ENCODE assay signal across 8 mouse cellular contexts in the genomic region with DNA sequence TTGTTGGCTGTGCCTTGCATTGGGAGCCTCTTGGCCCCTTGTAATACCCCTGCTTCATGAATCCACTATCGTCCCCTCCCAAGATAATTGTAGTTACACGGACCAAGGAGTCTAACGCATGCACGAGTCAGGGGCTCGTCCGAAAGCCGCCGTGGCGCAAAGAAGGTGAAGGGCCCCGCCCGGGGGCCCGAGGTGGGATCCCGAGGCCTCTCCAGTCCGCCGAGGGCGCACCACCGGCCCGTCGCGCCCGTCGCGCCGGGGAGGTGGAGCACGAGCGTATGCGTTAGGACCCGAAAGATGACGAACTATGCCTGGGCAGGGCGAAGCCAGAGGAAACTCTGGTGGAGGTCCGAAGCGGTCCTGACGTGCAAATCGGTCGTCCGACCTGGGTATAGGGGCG.
DNase-seq lines count a peak whose midpoint lies in the region; ATAC-seq and TF ChIP-seq lines count a peak whose summit lies in the region.

No protein-coding gene starts in this region.

- H3K36me3 ChIP-seq in forebrain, embryonic 11.5 days (ENCODE audit: control insufficient read depth, insufficient read depth, low read length) = no peaks in the 10 kb centered on the region
- no peaks in the 10 kb centered on the region for H3K36me3 ChIP-seq in forebrain, embryonic 16.5 days (ENCODE audit: control insufficient read depth, insufficient read depth)
- no peaks in the 10 kb centered on the region for H3K36me3 ChIP-seq in lung, postnatal 0 days (ENCODE audit: insufficient read depth, low read length)
- H3K36me3 ChIP-seq in limb, embryonic 15.5 days = no peaks in the 10 kb centered on the region
- no peaks in the 10 kb centered on the region for H3K36me3 ChIP-seq in stomach, embryonic 15.5 days

- TF ChIP-seq CTCF in lung, postnatal 0 days (IDR thresholded peaks at IDR 0.05) = no peak
- TF ChIP-seq CTCF in lung, adult 2 months (IDR thresholded peaks at IDR 0.05; ENCODE audit: insufficient read depth, low read length) = no peak

- H3K4me3 ChIP-seq in forebrain, embryonic 11.5 days (ENCODE audit: low read depth, low read length) = no peak overlapping the region
- H3K4me3 ChIP-seq in forebrain, embryonic 16.5 days (replicated peaks; ENCODE audit: low read length) = no peak overlapping the region
- H3K4me3 ChIP-seq in lung, postnatal 0 days (ENCODE audit: low read depth, low read length) = no peak overlapping the region
- H3K4me3 ChIP-seq in lung, adult 2 months (replicated peaks; ENCODE audit: extremely low read depth, low read depth, low read length) = no peak overlapping the region
- H3K4me3 ChIP-seq in limb, embryonic 15.5 days = no peak overlapping the region
- no peak overlapping the region for H3K4me3 ChIP-seq in stomach, embryonic 15.5 days (replicated peaks)

- peaks cover 12% of the 10 kb centered on the region; the same call in 1 of the 2 replicates for H3K4me1 ChIP-seq in forebrain, embryonic 11.5 days (replicated peaks; ENCODE audit: control insufficient read depth, insufficient read depth, low read length)
- peaks cover 15% of the 10 kb centered on the region for H3K4me1 ChIP-seq in forebrain, embryonic 16.5 days (replicated peaks; ENCODE audit: control insufficient read depth, insufficient read depth, low read length)
- no peaks in the 10 kb centered on the region for H3K4me1 ChIP-seq in lung, postnatal 0 days (ENCODE audit: insufficient read depth, low read depth, low read length)
- H3K4me1 ChIP-seq in lung, adult 2 months (ENCODE audit: control insufficient read depth, insufficient read depth, low read length) = no peaks in the 10 kb centered on the region
- H3K4me1 ChIP-seq in limb, embryonic 15.5 days = peaks cover 20% of the 10 kb centered on the region
- H3K4me1 ChIP-seq in stomach, embryonic 15.5 days = 0 out of 2 replicates have a peak, but pooled peaks cover 3% of the 10 kb centered on the region

- DNase-seq in forebrain, embryonic 11.5 days (ENCODE audit: low spot score) = peak; percentile 25
- no peak for DNase-seq in lung, postnatal 0 days (ENCODE audit: low spot score)
- DNase-seq in lung, adult 2 months = no peak
- DNase-seq in right cerebral cortex, postnatal 10 days (ENCODE audit: low spot score in 2 of 2) = no peak
- DNase-seq in right cerebral cortex, postnatal 14 days = no peak

- no peak overlapping the region for H3K4me2 ChIP-seq in forebrain, embryonic 11.5 days (ENCODE audit: low read depth, low read length, severe bottlenecking)
- no peak overlapping the region for H3K4me2 ChIP-seq in forebrain, embryonic 16.5 days (ENCODE audit: low read length)
- no peak overlapping the region for H3K4me2 ChIP-seq in lung, postnatal 0 days (replicated peaks; ENCODE audit: low read depth, low read length)
- H3K4me2 ChIP-seq in limb, embryonic 15.5 days = no peak overlapping the region
- no peak overlapping the region for H3K4me2 ChIP-seq in stomach, embryonic 15.5 days

- no peaks in the 10 kb centered on the region for H3K27me3 ChIP-seq in forebrain, embryonic 11.5 days (ENCODE audit: control insufficient read depth, insufficient read depth, low read length)
- no peaks in the 10 kb centered on the region for H3K27me3 ChIP-seq in forebrain, embryonic 16.5 days (replicated peaks; ENCODE audit: control insufficient read depth, insufficient read depth, low read length)
- no peaks in the 10 kb centered on the region for H3K27me3 ChIP-seq in lung, postnatal 0 days (replicated peaks; ENCODE audit: insufficient read depth, low read length)
- no peaks in the 10 kb centered on the region for H3K27me3 ChIP-seq in limb, embryonic 15.5 days
- no peaks in the 10 kb centered on the region for H3K27me3 ChIP-seq in stomach, embryonic 15.5 days (replicated peaks)

- TF ChIP-seq POLR2A in lung, adult 2 months (IDR thresholded peaks at IDR 0.05; ENCODE audit: borderline replicate concordance, extremely low read depth, low read depth, low read length) = no peak

- no peak overlapping the region for H3K27ac ChIP-seq in forebrain, embryonic 11.5 days (ENCODE audit: low read depth, low read length)
- no peak overlapping the region for H3K27ac ChIP-seq in forebrain, embryonic 16.5 days (ENCODE audit: low read length)
- H3K27ac ChIP-seq in lung, postnatal 0 days (ENCODE audit: low read length) = no peak overlapping the region
- H3K27ac ChIP-seq in limb, embryonic 15.5 days = no peak overlapping the region
- no peak overlapping the region for H3K27ac ChIP-seq in stomach, embryonic 15.5 days

- 95% methylated on average over 37 of the region's 37 CpGs for WGBS in forebrain, embryonic 11.5 days
- WGBS in forebrain, embryonic 16.5 days = 91% methylated on average over 37 of the region's 37 CpGs
- WGBS in lung, postnatal 0 days = 79% methylated on average over 37 of the region's 37 CpGs
- 89% methylated on average over 37 of the region's 37 CpGs for WGBS in lung, adult 2 months
- 93% methylated on average over 37 of the region's 37 CpGs for WGBS in limb, embryonic 15.5 days
- 93% methylated on average over 37 of the region's 37 CpGs for WGBS in stomach, embryonic 15.5 days

- peaks cover 13% of the 10 kb centered on the region for H3K9me3 ChIP-seq in forebrain, embryonic 11.5 days (ENCODE audit: control insufficient read depth, low read length)
- peaks cover 3% of the 10 kb centered on the region; the same call in 1 of the 2 replicates for H3K9me3 ChIP-seq in forebrain, embryonic 16.5 days (ENCODE audit: control insufficient read depth, low read length)
- H3K9me3 ChIP-seq in lung, postnatal 0 days (ENCODE audit: low read length) = no peaks in the 10 kb centered on the region
- peaks cover 19% of the 10 kb centered on the region for H3K9me3 ChIP-seq in limb, embryonic 15.5 days
- no peaks in the 10 kb centered on the region; the same call in 1 of the 2 replicates for H3K9me3 ChIP-seq in stomach, embryonic 15.5 days

- peak; percentile 84 for ATAC-seq in forebrain, embryonic 11.5 days (replicated peaks; ENCODE audit: low FRiP score)
- no peak for ATAC-seq in forebrain, embryonic 16.5 days
- ATAC-seq in lung, postnatal 0 days = peak; percentile 86
- ATAC-seq in limb, embryonic 15.5 days (ENCODE audit: insufficient number of reproducible peaks, low FRiP score, low TSS enrichment, low read depth) = peak; percentile 89
- peak; percentile 97 for ATAC-seq in stomach, embryonic 15.5 days (ENCODE audit: insufficient read depth, low FRiP score, low read depth)

- no peak for TF ChIP-seq EP300 in lung, postnatal 0 days (IDR thresholded peaks at IDR 0.05)

- no peak overlapping the region for H3K9ac ChIP-seq in forebrain, embryonic 11.5 days (ENCODE audit: low read length)
- H3K9ac ChIP-seq in forebrain, embryonic 16.5 days (replicated peaks; ENCODE audit: low read depth, low read length) = no peak overlapping the region
- H3K9ac ChIP-seq in lung, postnatal 0 days (replicated peaks; ENCODE audit: low read depth) = no peak overlapping the region
- H3K9ac ChIP-seq in limb, embryonic 15.5 days = no peak overlapping the region
- no peak overlapping the region for H3K9ac ChIP-seq in stomach, embryonic 15.5 days
